Mouse (Mus musculus) brain, embryonic 14.5 days (tissue): ENCODE results near the gene Cradd. TPM values are rescaled to one million over a fixed set of nuclear protein-coding genes. Genes with fewer than 3 reads are reported as not detected.

Source experiments
- DNase-seq: peaks from one replicate; pipeline ENCODE4 v3.0.0-alpha.2; 2011; ENCODE audit warnings: low read depth
- CTCF ChIP-seq: fragments of 200-500 bp; IDR thresholded peaks from 2 replicates; pipeline ENCODE4 v1.5.1; 2012; ENCODE audit warnings: inconsistent platforms, mild to moderate bottlenecking, moderate library complexity, borderline replicate concordance; ENCODE audit not compliant: insufficient read depth, insufficient read length; ENCODE audit errors: extremely low read depth
- POLR2A ChIP-seq: fragments of 200-500 bp; IDR thresholded peaks from 2 replicates; pipeline ENCODE4 v1.6.1; 2012; ENCODE audit warnings: mild to moderate bottlenecking, inconsistent platforms, borderline replicate concordance; ENCODE audit not compliant: poor library complexity, insufficient read depth, insufficient read length, severe bottlenecking; ENCODE audit errors: extremely low read depth
- polyA plus RNA-seq: library from polyadenylated mRNA; depleted of rRNA; stranded (reverse); fragments of >200 nt; gene quantifications from 2 replicates; pipeline ENCODE4 v1.2.3, GENCODE M21; 2012

Cradd gene
- polyA plus RNA-seq, 1 experiment = 10.1 TPM

DNA sequence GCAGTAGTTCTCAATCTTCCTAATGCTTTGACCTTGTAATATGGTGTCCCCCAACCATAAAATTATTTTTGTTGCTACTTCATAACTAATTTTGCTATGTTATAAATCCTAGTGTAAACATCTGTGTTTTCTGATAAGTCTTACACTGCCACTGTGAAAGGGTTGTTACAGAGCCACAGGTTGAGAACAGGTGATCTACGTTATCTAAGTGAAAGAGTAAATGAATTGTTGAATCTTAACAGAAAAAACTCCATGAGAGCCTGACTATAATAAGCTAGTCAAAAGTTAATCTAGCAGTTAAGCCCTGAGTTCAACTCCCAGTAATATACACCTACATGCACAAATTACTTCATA is 322 bp upstream of the Cradd start:
- TF ChIP-seq POLR2A = no peak
- no peak for TF ChIP-seq CTCF
- no peak for DNase-seq

DNA sequence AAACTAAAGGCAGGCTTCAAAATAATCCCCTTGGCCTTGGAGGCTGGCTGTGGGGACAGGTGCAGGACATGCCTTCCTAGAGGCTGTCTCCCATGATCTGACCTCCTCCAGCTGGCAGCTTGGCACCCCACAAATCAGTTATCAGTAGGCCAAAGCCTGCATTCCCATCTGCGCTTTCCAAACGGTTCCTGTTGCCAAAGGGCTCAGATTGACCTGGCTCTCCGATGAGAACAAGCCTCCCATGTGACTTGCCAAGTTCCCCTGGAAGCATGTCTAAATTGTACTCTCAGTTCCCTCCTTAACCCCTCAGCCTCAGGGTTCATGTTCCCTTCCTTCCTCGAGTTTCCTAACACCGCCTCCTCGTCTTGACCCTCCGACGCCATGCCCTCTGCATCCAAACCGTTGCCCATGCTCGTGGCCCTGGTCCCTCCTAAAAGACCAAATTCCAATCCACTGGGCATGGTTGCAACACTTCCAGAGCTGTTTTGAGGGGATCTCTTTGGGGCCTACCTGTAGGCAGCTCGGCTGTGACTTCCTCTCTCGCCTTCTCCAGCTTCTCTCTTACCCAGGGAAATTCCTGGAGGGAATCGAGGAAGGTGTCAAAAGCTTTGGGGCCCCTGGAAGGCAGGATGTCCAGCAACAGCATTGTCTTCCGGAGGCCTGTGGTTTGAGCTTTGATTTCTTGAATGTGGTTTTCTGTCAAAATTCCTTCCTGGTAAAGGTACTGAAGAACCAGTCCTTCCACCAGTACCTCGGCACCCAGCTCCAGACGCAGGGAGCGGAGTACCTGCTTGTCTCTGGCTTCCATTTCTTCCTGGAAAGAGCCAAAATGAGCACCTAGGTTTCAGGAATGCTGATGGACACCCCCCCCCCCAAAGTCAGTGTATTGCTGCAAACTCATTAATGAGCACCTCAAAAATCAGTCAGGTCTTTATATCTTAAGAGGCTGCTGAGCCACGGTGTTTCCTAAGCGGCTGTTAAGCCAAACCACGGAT is 1.6 kb downstream of the Cradd start:
- peak; percentile 80 for DNase-seq
- TF ChIP-seq CTCF = no peak
- TF ChIP-seq POLR2A = no peak

DNA sequence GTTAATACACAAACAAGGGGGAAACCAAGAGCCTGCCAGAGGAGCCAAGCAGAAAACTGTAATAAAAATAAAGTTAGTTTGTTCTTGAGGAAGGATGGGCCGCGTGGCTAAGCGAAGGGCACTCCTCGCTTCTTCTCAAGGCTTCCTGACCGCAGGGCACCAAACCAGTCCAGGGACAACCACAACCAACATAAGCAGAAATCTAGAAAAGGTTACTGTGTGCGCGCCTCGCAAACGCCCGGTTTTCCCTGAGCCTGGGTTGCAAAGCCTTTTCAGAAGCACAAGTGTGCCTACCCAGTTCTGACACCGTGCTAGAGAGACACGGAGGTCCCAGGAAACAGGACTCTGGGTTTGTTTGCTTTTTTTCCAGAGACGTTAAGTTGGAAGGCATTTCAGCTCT is 4.9 kb downstream of the Cradd start:
- TF ChIP-seq POLR2A (no peak), CTCF (no peak)
- no peak for DNase-seq

DNA sequence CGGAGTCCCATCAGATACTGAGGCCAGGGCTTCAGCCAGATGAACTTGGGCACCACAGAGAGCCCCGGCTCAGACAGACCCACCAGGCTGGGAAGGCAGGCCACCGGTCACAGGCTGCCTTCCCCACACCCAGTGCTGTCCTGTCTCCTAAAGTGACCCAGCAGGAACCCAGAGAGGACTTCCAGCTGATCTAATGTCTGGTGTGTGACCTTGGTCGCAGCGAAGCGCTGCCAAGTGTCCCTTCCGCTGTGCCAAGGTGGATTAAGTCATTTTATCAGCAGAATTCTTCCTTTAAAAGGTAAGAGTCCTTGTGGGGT is 5.6 kb downstream of the Cradd start:
- DNase-seq = no peak
- no peak for TF ChIP-seq POLR2A
- TF ChIP-seq CTCF = no peak

DNA sequence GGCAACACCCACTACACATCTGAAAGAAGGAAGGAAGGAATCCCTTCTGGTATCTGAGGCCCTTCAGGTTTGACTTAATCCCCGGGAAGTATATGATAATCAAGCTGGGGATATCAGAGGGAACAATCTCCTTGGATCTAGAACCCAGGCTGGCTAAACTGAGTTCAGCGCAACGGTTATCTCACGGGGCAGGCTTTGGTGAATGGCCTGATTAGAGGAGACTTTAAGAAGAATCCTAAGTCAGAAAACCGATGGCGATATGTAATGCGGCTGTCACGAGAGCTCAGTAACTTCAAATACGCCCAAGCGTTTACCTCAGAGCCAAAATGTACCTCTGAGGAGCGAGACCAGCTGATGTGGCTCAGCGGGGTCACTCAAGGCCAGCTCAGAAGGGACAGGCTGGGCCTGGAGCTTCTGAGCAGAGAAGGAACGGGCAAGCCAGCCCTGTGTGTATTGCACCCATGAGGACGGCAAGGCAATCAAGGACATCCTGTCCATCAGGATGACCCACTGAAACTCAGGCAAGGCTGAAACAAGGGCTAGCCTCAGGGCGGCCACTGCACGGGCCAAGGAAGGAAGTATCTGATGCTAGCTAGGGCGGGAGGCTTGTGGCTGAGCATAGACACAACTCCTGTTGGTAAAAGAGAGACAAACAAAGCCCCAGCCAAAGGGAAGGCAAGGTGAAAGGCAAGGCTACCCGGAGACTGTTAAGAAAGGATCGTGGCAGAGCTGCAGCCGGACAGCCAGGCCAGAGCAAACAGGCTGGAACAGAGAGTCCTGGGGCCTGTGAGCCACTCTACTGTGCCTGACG is 6.1 kb downstream of the Cradd start:
- no peak for TF ChIP-seq CTCF
- no peak for TF ChIP-seq POLR2A
- DNase-seq = no peak

DNA sequence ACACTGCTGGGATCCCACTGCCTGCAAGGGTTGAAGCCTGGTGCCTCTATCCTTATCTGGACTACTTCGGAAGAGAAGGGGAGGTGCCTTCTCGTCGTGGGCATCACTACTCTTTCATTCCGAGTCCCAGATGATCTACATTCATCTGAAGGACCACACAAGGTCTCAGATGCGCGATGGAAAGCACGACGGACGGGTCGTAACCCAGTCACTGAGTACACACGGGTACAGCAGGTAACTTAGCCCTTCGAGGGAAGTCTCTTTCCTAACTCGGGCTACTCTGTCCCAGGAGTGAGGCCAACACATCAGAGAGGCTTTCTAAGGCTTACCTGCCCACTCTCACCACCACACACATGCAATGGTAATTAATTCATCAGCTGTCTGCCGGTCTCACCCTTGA is 6.8 kb downstream of the Cradd start:
- TF ChIP-seq POLR2A = no peak
- TF ChIP-seq CTCF = no peak
- no peak for DNase-seq

DNA sequence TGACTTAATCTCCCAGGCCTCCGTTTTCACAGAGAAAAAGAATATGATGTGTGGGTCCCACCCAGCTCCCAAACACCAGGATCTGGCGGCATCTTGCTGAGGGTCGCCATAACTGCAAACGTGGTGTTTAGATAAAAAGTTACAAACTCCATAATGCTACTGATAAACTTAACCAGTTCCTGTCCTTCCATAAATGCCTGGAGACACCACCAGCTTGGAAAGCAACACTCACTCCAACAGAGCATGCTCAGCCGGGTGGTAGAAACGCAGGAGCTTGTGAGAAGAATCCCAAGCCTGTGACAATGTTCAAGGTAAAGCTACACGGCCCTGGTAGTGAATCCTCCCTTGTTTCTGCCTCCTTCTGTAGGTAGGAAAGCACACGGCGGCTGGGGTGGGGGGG is 7.3 kb downstream of the Cradd start:
- no peak for TF ChIP-seq POLR2A
- TF ChIP-seq CTCF = no peak
- no peak for DNase-seq

DNA sequence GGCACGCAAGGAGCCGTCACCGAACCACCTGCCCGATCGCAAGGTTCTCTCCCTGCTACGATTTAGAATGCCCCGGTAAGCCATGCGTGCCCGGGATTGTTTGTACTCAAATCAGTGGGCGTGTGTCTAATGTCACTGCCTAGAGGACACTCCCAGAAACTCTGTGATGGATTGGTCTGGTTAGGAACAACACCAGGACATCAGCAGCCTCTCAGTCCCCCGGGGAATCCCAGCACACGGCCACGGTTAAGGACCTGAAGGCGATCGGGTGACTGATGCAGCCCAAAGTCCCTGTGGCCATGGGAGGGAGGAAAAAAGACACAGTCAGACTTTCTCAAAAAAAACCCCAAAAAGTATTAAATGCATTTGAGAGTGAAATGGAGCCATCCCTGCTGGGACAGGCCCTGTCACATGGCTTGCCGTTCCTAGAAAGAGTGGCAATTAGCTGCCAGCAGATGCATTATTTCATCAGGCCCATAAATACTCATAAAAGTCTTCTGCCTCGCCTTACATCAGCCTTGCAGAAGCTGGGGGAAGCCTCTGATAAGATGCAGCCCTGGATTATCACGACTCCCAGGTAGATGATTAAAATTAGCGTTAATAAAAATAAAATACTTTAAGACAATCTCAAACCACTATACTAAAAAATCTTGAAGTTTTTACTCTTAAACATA is 8.0 kb downstream of the Cradd start:
- no peak for DNase-seq
- no peak for TF ChIP-seq POLR2A
- no peak for TF ChIP-seq CTCF

DNA sequence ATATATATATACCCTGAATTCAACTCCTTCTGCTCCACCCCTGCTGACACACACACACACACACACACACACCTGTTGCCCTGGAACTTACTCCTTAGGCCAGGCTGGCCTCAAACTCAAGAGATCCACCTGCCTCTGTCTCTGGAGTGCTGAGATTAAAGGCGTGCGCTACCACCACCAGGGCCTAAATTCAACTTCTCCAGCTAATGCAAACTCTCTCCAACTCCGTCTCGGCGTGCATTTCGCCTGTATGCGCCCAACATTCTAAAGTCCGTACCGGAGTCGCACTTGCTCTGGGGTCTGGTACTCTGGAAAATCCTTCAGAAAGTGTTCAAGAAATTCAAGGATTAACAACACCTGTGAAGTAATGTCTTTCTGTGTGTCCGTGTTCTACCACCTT is 8.6 kb downstream of the Cradd start:
- no peak for TF ChIP-seq CTCF
- no peak for TF ChIP-seq POLR2A
- no peak for DNase-seq

DNA sequence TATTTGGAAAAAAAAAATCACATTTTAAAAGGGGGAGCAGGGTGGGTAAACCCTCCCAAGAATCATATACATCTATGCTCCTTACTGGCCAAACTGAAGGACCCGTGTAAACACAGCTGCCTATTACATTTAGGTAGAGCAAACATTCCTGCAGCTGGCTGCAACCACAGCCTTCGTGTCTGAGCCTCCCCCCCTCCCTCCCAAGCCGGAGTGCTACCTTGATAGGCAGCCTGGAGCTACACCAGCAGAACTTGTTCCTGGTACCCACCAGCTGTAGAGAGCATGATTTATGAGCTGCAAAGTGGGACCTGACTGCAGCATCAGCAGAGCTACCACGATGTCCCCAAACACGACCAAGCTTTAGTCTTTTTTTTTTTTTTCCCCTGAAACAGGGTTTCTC is 9.9 kb downstream of the Cradd start:
- TF ChIP-seq POLR2A = no peak
- DNase-seq = no peak

DNA sequence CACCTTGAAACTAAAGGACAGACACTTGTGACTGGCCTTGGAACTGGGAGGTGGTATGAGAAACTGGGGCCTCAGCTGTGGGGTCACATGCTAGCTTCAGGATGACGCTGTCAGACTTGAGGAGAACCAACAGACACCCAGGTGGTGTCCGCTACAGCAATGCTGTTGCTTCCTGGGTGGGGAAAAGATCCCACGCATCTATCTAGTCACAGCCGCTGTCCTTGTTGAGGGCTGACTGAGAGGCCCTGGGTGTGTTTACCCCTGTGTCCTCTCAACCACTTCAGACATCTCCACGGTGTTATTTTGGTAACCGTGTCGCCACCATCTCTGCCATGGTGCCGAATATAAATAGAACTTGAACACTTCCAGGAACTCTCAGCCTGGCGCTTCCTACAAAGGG is 10.4 kb downstream of the Cradd start:
- DNase-seq = no peak
- TF ChIP-seq CTCF = no peak
- TF ChIP-seq POLR2A = no peak
